26 mouse cellular contexts compared by ENCODE assay signal in the genomic region with DNA sequence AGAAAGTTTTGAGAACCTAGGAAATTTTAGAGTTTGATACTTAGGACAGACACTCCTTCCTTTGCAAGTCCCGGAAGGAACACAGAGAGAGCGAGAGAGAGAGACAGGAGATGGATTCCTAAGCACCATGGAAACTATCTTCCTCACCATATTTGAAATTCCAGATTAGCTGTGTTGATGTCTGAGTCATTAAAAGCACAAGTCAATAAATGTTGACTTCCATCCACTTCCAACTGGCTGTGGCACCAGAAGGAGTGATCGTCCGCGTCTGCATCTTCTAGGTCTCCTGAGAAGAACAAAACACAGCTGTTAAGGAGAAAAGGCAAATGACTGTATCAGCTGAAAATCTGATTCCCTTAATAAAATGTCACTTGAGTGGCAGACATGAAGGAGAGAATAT. TPM values are rescaled to one million over a fixed set of nuclear protein-coding genes. Genes with fewer than 3 reads are reported as not detected.
DNase-seq lines count a peak whose midpoint lies in the region; ATAC-seq and TF ChIP-seq lines count a peak whose summit lies in the region.
"Had no signal": no experiment of that assay in that cellular context is flagged by ENCODE, and none has a peak within 500 bp of the region (broad histone marks: within the 10 kb centered on the region; RNA-seq: fewer than 3 reads in every experiment).

No protein-coding gene starts in this region.

- TF ChIP-seq CTCF in liver, adult 2 months (IDR thresholded peaks at IDR 0.05; ENCODE audit: low read depth, low read length) = no peak
- TF ChIP-seq CTCF in liver, postnatal 0 days (IDR thresholded peaks at IDR 0.05; ENCODE audit: low read depth) = no peak
- TF ChIP-seq CTCF in lung, postnatal 0 days (IDR thresholded peaks at IDR 0.05) = no peak
- TF ChIP-seq CTCF in lung, adult 2 months (IDR thresholded peaks at IDR 0.05; ENCODE audit: insufficient read depth, low read length) = no peak

- H3K9me3 ChIP-seq in heart, embryonic 11.5 days (replicated peaks; ENCODE audit: control insufficient read depth, low read length) = no peaks in the 10 kb centered on the region
- H3K9me3 ChIP-seq in liver, postnatal 0 days (ENCODE audit: low read length) = no peaks in the 10 kb centered on the region
- no peaks in the 10 kb centered on the region for H3K9me3 ChIP-seq in lung, postnatal 0 days (ENCODE audit: low read length)
- H3K9me3 ChIP-seq in midbrain, embryonic 15.5 days = no peaks in the 10 kb centered on the region
- H3K9me3 ChIP-seq: forebrain, embryonic 10.5 days; forebrain, embryonic 13.5 days; G1E had no signal

- DNase-seq in heart, adult 11 months = peak; percentile 74
- peak; percentile 7 for DNase-seq in liver, adult 2 months (ENCODE audit: extremely low read depth, low read depth, low spot score)
- DNase-seq in liver, postnatal 0 days = no peak
- DNase-seq in lung, postnatal 0 days (ENCODE audit: low spot score) = peak; percentile 40
- DNase-seq in lung, adult 2 months = no peak
- DNase-seq: adrenal gland, postnatal 10 days; adrenal gland, postnatal 36 days; B cell, adult 2 months; cerebellum, adult 18-20 months; cerebellum, adult 9-10 months; cerebellum, postnatal 14 days; gastrocnemius, postnatal 10 days; gastrocnemius, postnatal 36 days; heart, postnatal 14 days; heart, postnatal 4 days had no signal

- TF ChIP-seq POLR2A in liver, adult 2 months (IDR thresholded peaks at IDR 0.05; ENCODE audit: extremely low read depth, insufficient read depth, low read length) = no peak
- no peak for TF ChIP-seq POLR2A in lung, adult 2 months (IDR thresholded peaks at IDR 0.05; ENCODE audit: borderline replicate concordance, extremely low read depth, low read depth, low read length)

- no peak overlapping the region for H3K4me2 ChIP-seq in heart, embryonic 11.5 days
- no peak overlapping the region for H3K4me2 ChIP-seq in liver, postnatal 0 days (ENCODE audit: low read depth, low read length)
- H3K4me2 ChIP-seq in lung, postnatal 0 days (replicated peaks; ENCODE audit: low read depth, low read length) = no peak overlapping the region
- no peak overlapping the region for H3K4me2 ChIP-seq in midbrain, embryonic 15.5 days
- H3K4me2 ChIP-seq: forebrain, embryonic 13.5 days; hindbrain, embryonic 14.5 days had no signal

- no peak overlapping the region for H3K9ac ChIP-seq in heart, embryonic 11.5 days (ENCODE audit: low read depth, low read length)
- H3K9ac ChIP-seq in liver, adult 2 months (ENCODE audit: low read depth, low read length) = no peak overlapping the region
- H3K9ac ChIP-seq in liver, postnatal 0 days (replicated peaks) = no peak overlapping the region
- no peak overlapping the region for H3K9ac ChIP-seq in lung, postnatal 0 days (replicated peaks; ENCODE audit: low read depth)
- H3K9ac ChIP-seq in midbrain, embryonic 15.5 days = no peak overlapping the region
- H3K9ac ChIP-seq: forebrain, embryonic 13.5 days; hindbrain, embryonic 14.5 days had no signal

- no peaks in the 10 kb centered on the region for H3K79me2 ChIP-seq in liver, adult 2 months (ENCODE audit: control insufficient read depth, insufficient read depth, low read length)

- no peak overlapping the region for H3K27ac ChIP-seq in heart, embryonic 11.5 days (ENCODE audit: low read depth, low read length)
- H3K27ac ChIP-seq in liver, adult 2 months (replicated peaks; ENCODE audit: insufficient read depth, low read depth, low read length) = no peak overlapping the region
- no peak overlapping the region for H3K27ac ChIP-seq in liver, postnatal 0 days (ENCODE audit: low read depth)
- no peak overlapping the region for H3K27ac ChIP-seq in lung, postnatal 0 days (ENCODE audit: low read length)
- no peak overlapping the region for H3K27ac ChIP-seq in midbrain, embryonic 15.5 days
- H3K27ac ChIP-seq: forebrain, embryonic 10.5 days; forebrain, embryonic 13.5 days; hindbrain, embryonic 14.5 days; hindbrain, postnatal 0 days had no signal

- no peak overlapping the region for H3K4me3 ChIP-seq in heart, embryonic 11.5 days (ENCODE audit: low read depth, low read length)
- no peak overlapping the region for H3K4me3 ChIP-seq in liver, adult 2 months (ENCODE audit: insufficient read depth, low read depth, low read length)
- H3K4me3 ChIP-seq in liver, postnatal 0 days (ENCODE audit: low read depth, low read length) = no peak overlapping the region
- no peak overlapping the region for H3K4me3 ChIP-seq in lung, postnatal 0 days (ENCODE audit: low read depth, low read length)
- H3K4me3 ChIP-seq in lung, adult 2 months (replicated peaks; ENCODE audit: extremely low read depth, low read depth, low read length) = no peak overlapping the region
- H3K4me3 ChIP-seq in midbrain, embryonic 15.5 days = no peak overlapping the region
- H3K4me3 ChIP-seq: forebrain, embryonic 10.5 days; forebrain, embryonic 13.5 days had no signal

- ATAC-seq in heart, embryonic 11.5 days (replicated peaks; ENCODE audit: insufficient number of reproducible peaks, low FRiP score, low TSS enrichment) = no peak
- ATAC-seq in liver, postnatal 0 days = no peak
- peak; percentile 44; the same call in 1 of the 2 replicates for ATAC-seq in lung, postnatal 0 days
- ATAC-seq in midbrain, embryonic 15.5 days (replicated peaks) = no peak
- ATAC-seq: forebrain, embryonic 13.5 days; forebrain, embryonic 16.5 days; hindbrain, postnatal 0 days; Patski had no signal

- H3K4me1 ChIP-seq in heart, embryonic 11.5 days (ENCODE audit: control insufficient read depth, insufficient read depth, low read length) = no peaks in the 10 kb centered on the region
- no peaks in the 10 kb centered on the region for H3K4me1 ChIP-seq in liver, adult 2 months (ENCODE audit: control insufficient read depth, insufficient read depth, low read length)
- H3K4me1 ChIP-seq in liver, postnatal 0 days (ENCODE audit: insufficient read depth) = no peaks in the 10 kb centered on the region
- H3K4me1 ChIP-seq in lung, postnatal 0 days (ENCODE audit: insufficient read depth, low read depth, low read length) = no peaks in the 10 kb centered on the region; the same call in 1 of the 2 replicates
- H3K4me1 ChIP-seq in lung, adult 2 months (ENCODE audit: control insufficient read depth, insufficient read depth, low read length) = no peaks in the 10 kb centered on the region; the same call in 1 of the 2 replicates
- no peaks in the 10 kb centered on the region for H3K4me1 ChIP-seq in midbrain, embryonic 15.5 days
- H3K4me1 ChIP-seq: forebrain, embryonic 10.5 days; forebrain, embryonic 13.5 days had no signal

- no peaks in the 10 kb centered on the region for H3K27me3 ChIP-seq in heart, embryonic 11.5 days (ENCODE audit: control insufficient read depth, insufficient read depth, low read length)
- H3K27me3 ChIP-seq in liver, adult 2 months (ENCODE audit: control insufficient read depth, insufficient read depth, low read length) = no peaks in the 10 kb centered on the region
- no peaks in the 10 kb centered on the region for H3K27me3 ChIP-seq in liver, postnatal 0 days (ENCODE audit: insufficient read depth, low read length)
- H3K27me3 ChIP-seq in lung, postnatal 0 days (replicated peaks; ENCODE audit: insufficient read depth, low read length) = no peaks in the 10 kb centered on the region
- H3K27me3 ChIP-seq in midbrain, embryonic 15.5 days (replicated peaks) = no peaks in the 10 kb centered on the region
- H3K27me3 ChIP-seq: CH12.LX; forebrain, embryonic 13.5 days had no signal

- 61% methylated on average over 5 of the region's 5 CpGs for WGBS in heart, embryonic 11.5 days (ENCODE audit: insufficient replicate concordance)
- 54% methylated on average over 5 of the region's 5 CpGs for WGBS in liver, adult 2 months
- WGBS in liver, postnatal 0 days (ENCODE audit: insufficient replicate concordance) = 64% methylated on average over 5 of the region's 5 CpGs
- 47% methylated on average over 5 of the region's 5 CpGs for WGBS in lung, postnatal 0 days
- 48% methylated on average over 5 of the region's 5 CpGs for WGBS in lung, adult 2 months
- 90% methylated on average over 5 of the region's 5 CpGs for WGBS in midbrain, embryonic 15.5 days

- no peak for TF ChIP-seq EP300 in liver, postnatal 0 days (IDR thresholded peaks at IDR 0.05; ENCODE audit: low read depth)
- no peak for TF ChIP-seq EP300 in lung, postnatal 0 days (IDR thresholded peaks at IDR 0.05)

- H3K36me3 ChIP-seq in heart, embryonic 11.5 days (ENCODE audit: control insufficient read depth, insufficient read depth, low read length) = no peaks in the 10 kb centered on the region
- H3K36me3 ChIP-seq in liver, adult 2 months (ENCODE audit: control insufficient read depth, insufficient read depth, low read length) = no peaks in the 10 kb centered on the region
- no peaks in the 10 kb centered on the region; the same call in 1 of the 2 replicates for H3K36me3 ChIP-seq in liver, postnatal 0 days (replicated peaks; ENCODE audit: insufficient read depth, low read length)
- no peaks in the 10 kb centered on the region for H3K36me3 ChIP-seq in lung, postnatal 0 days (ENCODE audit: insufficient read depth, low read length)
- H3K36me3 ChIP-seq in midbrain, embryonic 15.5 days (replicated peaks) = no peaks in the 10 kb centered on the region
- H3K36me3 ChIP-seq: forebrain, embryonic 10.5 days; G1E had no signal

RNA-seq across cellular contexts. Expression of gene Il7r, which starts 5.1 kb away (rescaled TPM):
- 0.16 and 0.55 TPM in 2 replicates for polyA plus RNA-seq in heart, embryonic 11.5 days (2014; fragmentation: Nextera tagmentation; extraction: Ambion mirVana)
- 0.46 and 0.54 TPM in 2 replicates for total RNA-seq in liver, adult 2 months (2014; rRNA removed)
- 0.06 and 0.09 TPM in 2 replicates for polyA plus RNA-seq in liver, adult 2 months (2012; rRNA removed)
- polyA plus RNA-seq in liver, postnatal 0 days (2015; fragmentation: Nextera tagmentation; extraction: Ambion mirVana) = 3.7 and 5.4 TPM in 2 replicates
- 0.74 and 0.76 TPM in 2 replicates for polyA plus RNA-seq in lung, postnatal 0 days (2015; fragmentation: Nextera tagmentation; extraction: Ambion mirVana)
- polyA plus RNA-seq in lung, adult 2 months (2012; rRNA removed) = 1.4 and 2.3 TPM in 2 replicates
- not detected in 2 replicates for polyA plus RNA-seq in midbrain, embryonic 15.5 days (2015; fragmentation: Nextera tagmentation; extraction: Ambion mirVana)
- total RNA-seq: granulocyte monocyte progenitor cell, adult 5-6 weeks; hindbrain, postnatal 0 days had no signal
- polyA plus RNA-seq: forebrain, embryonic 10.5 days; forebrain, embryonic 13.5 days; forebrain, embryonic 16.5 days; G1E; hindbrain, embryonic 14.5 days; Patski had no signal

Comparison
In these comparisons a context has a peak if more than half of its experiments do, and no peak if none do; other contexts are left out.
1. DNase-seq: peak in heart, adult 11 months (single experiment), liver, adult 2 months (single experiment) and lung, postnatal 0 days (single experiment); none in liver, postnatal 0 days (single experiment) and lung, adult 2 months (single experiment).